Mouse (Mus musculus) cortical plate, adult 2 months (tissue): ENCODE measurements around the gene Hpcal4.

Experiments used
- CTCF ChIP-seq: fragments of 200-500 bp; IDR thresholded peaks from 2 replicates; pipeline ENCODE4 v1.5.1; 2011; ENCODE audit warnings: mild to moderate bottlenecking, control low read depth, low read length; ENCODE audit not compliant: insufficient read depth; ENCODE audit errors: extremely low read depth
- POLR2A ChIP-seq: fragments of 200-500 bp; IDR thresholded peaks from 2 replicates; pipeline ENCODE4 v1.6.1; 2011; ENCODE audit warnings: mild to moderate bottlenecking, low read length, control low read depth; ENCODE audit not compliant: insufficient read depth; ENCODE audit errors: extremely low read depth

GRCm38 (mm10) chr4:123216782-123217181, 33.8 kb downstream of the Hpcal4 start:
- TF ChIP-seq POLR2A (no peak), CTCF (peak; percentile 87)
